Mouse (Mus musculus): ENCODE results near the gene Bco1.

Bco1 gene

GRCm38 (mm10) chr8:117095647-117096046, at the start of gene Bco1:
Gene Bco1 (plus strand): TSS chr8:117095854.
- in situ Hi-C loops (cut with MboI; ENCODE audit: low pct_unique_long_range_greater_than_20kb in 1 of 2, low sequenced_read_pairs in 2 of 2, unreplicated experiment in 1 of 2) = no loop called here

- in situ Hi-C loops (cut with MboI; ENCODE audit: low pct_unique_long_range_greater_than_20kb in 1 of 2, low sequenced_read_pairs in 2 of 2, unreplicated experiment in 1 of 2) = no loop called here
These were observed 46.2 kb upstream of the Bco1 start for GRCm38 (mm10) chr8:117049444-117049843.

DNA sequence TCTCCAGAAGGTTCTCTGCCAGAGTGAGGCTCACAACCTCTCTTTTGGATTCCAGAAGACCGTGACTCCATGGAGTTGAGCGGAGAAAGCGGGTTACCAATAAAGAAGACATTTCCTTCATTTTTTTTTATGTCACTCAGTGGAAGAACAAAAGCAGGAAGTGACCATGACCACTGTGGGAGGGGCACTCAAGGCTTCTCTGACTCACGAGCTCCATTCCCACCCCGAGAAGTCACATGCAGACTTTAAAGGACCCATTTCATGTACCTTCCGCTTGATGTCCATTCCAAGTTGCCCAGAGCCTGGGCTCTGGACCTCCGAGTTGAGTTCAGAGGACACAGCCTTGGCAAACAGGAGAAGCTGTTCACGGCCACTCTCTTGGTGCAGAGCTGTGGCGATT, 44.9 kb upstream of the Bco1 start:
- in situ Hi-C loops (cut with MboI; ENCODE audit: low pct_unique_long_range_greater_than_20kb in 1 of 2, low sequenced_read_pairs in 2 of 2, unreplicated experiment in 1 of 2) = no loop called here

DNA sequence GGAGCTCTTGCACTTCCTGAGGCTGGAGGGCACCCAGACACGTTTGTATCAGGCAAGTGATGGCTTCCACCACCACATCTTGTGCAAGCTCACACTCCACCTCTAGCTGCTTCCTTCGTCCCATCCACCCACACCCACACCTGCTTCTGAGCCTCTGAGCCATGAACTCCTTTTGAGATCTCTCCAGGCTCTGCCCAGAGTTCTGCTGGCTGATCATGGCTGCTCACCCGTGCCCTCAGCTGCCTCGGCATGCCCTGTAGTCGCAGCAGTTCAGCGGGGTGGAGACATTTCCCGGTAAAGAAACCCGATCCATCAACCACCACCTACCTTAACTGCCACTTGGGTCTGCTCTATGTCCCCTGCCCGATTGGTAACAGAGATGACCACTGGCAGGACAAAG, 44.3 kb upstream of the Bco1 start:
- in situ Hi-C loops (cut with MboI; ENCODE audit: low pct_unique_long_range_greater_than_20kb in 1 of 2, low sequenced_read_pairs in 2 of 2, unreplicated experiment in 1 of 2) = no loop called here

DNA sequence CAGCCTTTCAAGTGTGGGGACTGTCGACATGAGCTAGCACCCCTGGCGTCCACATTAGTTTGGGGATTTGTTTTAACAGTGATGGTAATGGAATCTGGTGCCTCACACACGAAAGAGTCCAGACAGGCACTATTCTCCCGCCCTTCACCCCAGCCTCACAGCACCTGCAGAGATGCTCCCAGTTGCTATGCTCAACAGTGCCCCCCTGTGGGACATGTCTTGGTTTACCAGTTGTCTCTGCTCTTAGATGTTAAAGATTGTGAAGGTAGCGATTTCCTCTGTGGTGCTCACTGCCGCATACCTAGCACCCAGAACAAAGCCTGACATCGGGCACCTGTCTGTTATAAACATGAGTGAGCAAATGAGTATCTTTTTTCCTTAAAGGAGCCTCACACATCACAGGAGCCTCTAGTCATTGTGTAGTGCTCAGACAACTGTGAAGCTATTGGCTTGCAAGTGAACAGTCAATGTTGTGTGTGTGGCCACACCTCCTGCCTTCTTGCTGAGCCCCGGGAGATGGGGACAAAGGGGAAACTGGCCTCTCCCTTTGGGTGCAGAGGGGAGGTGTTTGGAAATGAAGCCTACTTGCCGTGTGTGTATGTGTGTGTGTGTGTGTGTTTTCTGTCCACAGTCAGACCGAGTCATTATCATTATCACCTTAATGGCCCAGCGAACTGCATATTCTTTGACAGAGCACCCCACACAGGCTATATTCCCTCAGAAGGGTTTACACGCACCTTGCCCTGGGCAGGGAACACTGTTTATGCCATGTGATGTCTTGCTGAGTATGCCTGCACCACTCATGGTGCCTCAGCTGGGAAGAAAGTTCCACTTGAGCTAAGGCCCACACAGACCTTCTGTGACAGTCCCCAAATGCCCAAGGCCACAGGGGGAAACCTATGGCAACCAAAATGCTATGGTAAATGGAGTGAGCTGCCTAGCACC, 42.2 kb upstream of the Bco1 start:
- in situ Hi-C loops (cut with MboI; ENCODE audit: low pct_unique_long_range_greater_than_20kb in 1 of 2, low sequenced_read_pairs in 2 of 2, unreplicated experiment in 1 of 2) = no loop called here

DNA sequence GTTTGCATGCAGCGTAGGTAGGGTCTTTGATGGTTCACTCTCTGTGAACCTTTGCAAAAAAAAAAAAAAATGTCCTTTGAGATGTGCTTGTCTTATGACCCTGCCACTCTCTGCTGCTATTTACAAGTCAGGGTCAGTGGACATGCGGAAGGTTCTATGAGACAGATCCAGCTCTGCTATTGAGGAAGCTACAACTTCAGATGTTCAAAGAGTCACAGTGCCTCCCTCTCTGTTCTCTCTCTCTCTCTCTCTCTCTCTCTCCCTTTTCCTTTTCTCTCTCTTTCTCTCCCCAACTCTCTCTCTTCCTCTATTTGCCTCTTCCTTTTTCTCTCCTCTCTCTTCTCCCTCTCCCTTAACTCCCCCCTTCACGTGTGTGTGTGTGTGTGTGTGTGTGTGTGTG, 41.5 kb upstream of the Bco1 start:
- in situ Hi-C loops (cut with MboI; ENCODE audit: low pct_unique_long_range_greater_than_20kb in 1 of 2, low sequenced_read_pairs in 2 of 2, unreplicated experiment in 1 of 2) = no loop called here

- in situ Hi-C loops (cut with MboI; ENCODE audit: low pct_unique_long_range_greater_than_20kb in 1 of 2, low sequenced_read_pairs in 2 of 2, unreplicated experiment in 1 of 2) = no loop called here
These were observed 40.6 kb upstream of the Bco1 start for GRCm38 (mm10) chr8:117055097-117055496.

- in situ Hi-C loops (cut with MboI; ENCODE audit: low pct_unique_long_range_greater_than_20kb in 1 of 2, low sequenced_read_pairs in 2 of 2, unreplicated experiment in 1 of 2) = no loop called here
These were observed 36.6 kb upstream of the Bco1 start for GRCm38 (mm10) chr8:117059021-117059420.

- in situ Hi-C loops (cut with MboI; ENCODE audit: low pct_unique_long_range_greater_than_20kb in 1 of 2, low sequenced_read_pairs in 2 of 2, unreplicated experiment in 1 of 2) = no loop called here
These were observed 35.3 kb upstream of the Bco1 start for GRCm38 (mm10) chr8:117060306-117060705.

- in situ Hi-C loops (cut with MboI; ENCODE audit: low pct_unique_long_range_greater_than_20kb in 1 of 2, low sequenced_read_pairs in 2 of 2, unreplicated experiment in 1 of 2) = no loop called here
These were observed 34.3 kb upstream of the Bco1 start for GRCm38 (mm10) chr8:117061180-117061880.

GRCm38 (mm10) chr8:117066955-117067354, 28.7 kb upstream of the Bco1 start:
- in situ Hi-C loops (cut with MboI; ENCODE audit: low pct_unique_long_range_greater_than_20kb in 1 of 2, low sequenced_read_pairs in 2 of 2, unreplicated experiment in 1 of 2) = no loop called here

DNA sequence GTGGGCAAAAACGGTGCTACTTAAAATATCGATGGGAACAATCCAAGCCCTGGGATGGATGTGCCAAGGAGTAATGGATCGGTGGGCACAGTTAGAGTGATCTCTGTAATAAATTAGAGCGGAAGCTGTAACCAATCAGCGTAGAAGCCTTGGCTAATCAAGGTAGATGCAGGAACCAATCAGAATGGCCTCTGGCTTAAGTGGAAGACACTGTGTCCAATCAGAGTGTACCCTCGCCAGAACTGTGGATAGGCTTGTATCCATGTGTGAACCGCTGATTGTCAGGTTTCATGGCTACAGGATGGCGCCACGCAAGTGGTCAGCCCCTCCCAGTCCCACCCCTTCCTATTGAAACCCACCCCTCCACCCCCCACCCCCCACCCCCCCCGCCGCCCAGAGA, 28.3 kb upstream of the Bco1 start:
- in situ Hi-C loops (cut with MboI; ENCODE audit: low pct_unique_long_range_greater_than_20kb in 1 of 2, low sequenced_read_pairs in 2 of 2, unreplicated experiment in 1 of 2) = no loop called here

DNA sequence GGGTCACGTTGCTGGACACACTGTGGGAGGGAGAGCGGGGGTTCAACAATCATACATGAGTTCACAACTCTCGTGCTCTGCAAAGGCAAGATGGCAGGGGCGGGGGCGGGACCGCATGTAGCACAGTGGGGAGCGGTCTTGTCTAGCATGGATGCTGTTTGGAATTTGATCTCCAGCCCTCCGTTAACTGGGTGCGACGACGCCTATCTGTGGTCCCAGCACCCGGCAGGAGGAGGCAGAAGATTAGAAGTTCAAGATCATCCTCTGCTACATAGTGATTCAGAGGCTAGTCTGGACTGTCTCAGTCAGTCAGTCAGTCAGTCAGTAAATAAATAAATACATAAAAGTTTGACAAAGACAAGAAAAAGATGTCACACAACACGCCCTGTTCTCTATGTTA, 27.4 kb upstream of the Bco1 start:
- in situ Hi-C loops (cut with MboI; ENCODE audit: low pct_unique_long_range_greater_than_20kb in 1 of 2, low sequenced_read_pairs in 2 of 2, unreplicated experiment in 1 of 2) = no loop called here

- in situ Hi-C loops (cut with MboI; ENCODE audit: low pct_unique_long_range_greater_than_20kb in 1 of 2, low sequenced_read_pairs in 2 of 2, unreplicated experiment in 1 of 2) = no loop called here
These were observed 25.9 kb upstream of the Bco1 start for GRCm38 (mm10) chr8:117069708-117070107.

DNA sequence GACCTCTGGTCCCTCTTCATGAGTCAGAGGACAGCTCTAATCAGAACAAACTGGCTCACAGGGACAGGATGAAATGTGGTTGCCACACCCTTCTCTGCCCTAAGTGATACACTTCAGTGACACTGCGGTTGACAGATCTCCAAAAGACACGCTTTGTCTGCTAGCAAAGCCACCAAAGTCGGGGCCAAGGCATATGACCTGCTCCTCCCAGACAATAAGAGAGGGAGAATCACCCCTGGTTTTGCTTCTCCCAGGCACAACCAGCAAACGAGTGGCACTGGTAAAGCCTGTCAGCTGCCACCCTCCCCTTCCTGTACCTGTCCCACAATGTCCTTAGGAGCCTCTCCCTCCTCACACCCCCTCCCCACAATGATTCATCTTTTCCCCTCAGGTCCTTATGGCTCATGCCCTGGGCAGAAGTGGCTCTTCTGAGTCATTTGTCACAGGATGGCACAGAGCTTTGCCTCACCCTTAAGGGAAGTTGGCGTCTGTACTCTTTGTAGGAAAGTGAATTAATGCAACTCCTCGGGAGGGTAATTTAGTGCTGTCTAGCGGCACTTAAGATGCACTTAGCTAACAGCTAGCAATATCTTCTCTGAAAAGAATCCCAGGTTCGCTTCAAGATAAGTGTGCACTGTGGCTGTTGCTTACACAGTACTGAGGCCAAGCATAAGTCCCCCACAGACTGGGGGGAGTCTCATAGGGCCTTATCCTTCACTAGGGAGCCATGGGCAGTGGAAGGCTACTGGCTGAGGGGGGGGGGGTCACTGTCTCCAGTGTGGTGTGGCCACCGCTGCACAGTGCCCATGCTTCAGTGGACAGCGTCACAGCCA, 21.1 kb upstream of the Bco1 start:
- in situ Hi-C loops (cut with MboI; ENCODE audit: low pct_unique_long_range_greater_than_20kb in 1 of 2, low sequenced_read_pairs in 2 of 2, unreplicated experiment in 1 of 2) = no loop called here

- in situ Hi-C loops (cut with MboI; ENCODE audit: low pct_unique_long_range_greater_than_20kb in 1 of 2, low sequenced_read_pairs in 2 of 2, unreplicated experiment in 1 of 2) = no loop called here
These were observed 17.2 kb upstream of the Bco1 start for GRCm38 (mm10) chr8:117078367-117078926.

GRCm38 (mm10) chr8:117079652-117080051, 16.0 kb upstream of the Bco1 start:
- in situ Hi-C loops (cut with MboI; ENCODE audit: low pct_unique_long_range_greater_than_20kb in 1 of 2, low sequenced_read_pairs in 2 of 2, unreplicated experiment in 1 of 2) = no loop called here

DNA sequence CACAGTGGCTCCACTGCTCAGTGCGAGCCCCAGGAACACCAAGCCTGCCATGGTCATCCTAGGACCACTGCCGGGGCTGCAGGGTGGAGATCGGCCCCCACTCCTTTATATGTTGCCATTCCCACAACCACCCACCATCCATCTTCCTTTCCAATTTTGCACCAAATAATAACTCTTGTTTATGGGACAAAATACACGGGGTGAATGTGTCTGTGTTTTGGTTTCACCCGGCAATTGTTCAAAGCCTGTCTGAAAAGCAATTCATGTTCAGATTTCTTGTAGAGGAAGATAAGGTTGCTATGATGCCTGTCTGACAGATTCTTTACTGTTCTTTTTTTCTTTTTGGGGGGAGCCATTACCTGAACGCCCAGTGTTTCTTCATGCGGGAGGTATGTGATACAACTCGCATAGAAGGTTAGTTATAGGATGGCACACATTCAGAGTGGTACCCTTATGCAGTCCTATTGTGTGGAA, 13.2 kb upstream of the Bco1 start, which contains the start of gene Pkd1l2:
Gene Pkd1l2, minus strand, starts transcription at position 51 of the 474 bp plus-strand sequence.
- in situ Hi-C loops (cut with MboI; ENCODE audit: low pct_unique_long_range_greater_than_20kb in 1 of 2, low sequenced_read_pairs in 2 of 2, unreplicated experiment in 1 of 2) = no loop called here

Measured in mouse embryonic stem cell (cell line).